Mouse (Mus musculus) hindbrain, embryonic 11.5 days (tissue): ENCODE data around the gene Eef2k. TPM values are rescaled to one million over a fixed set of nuclear protein-coding genes. Genes with fewer than 3 reads are reported as not detected.

Experiments
- ATAC-seq: fragments of 200-750 bp; cut with Nextera tagmentation; 2 replicates; pipeline ENCODE4 v1.8.0; 2017; ENCODE audit warnings: mild to moderate bottlenecking, moderate TSS enrichment, moderate library complexity; ENCODE audit not compliant: low FRiP score
- DNase-seq: peaks from one replicate; pipeline ENCODE4 v3.0.0-alpha.2; 2015; ENCODE audit warnings: low spot score
- H3K27ac ChIP-seq: fragments of 300-500 bp; sonication (generic); 2 replicates; pipeline ENCODE4 v1.5.1; 2014; ENCODE audit warnings: mild to moderate bottlenecking, low read depth, low read length
- H3K27me3 ChIP-seq: fragments of 300-500 bp; sonication (generic); 2 replicates; pipeline ENCODE4 v1.6.1; 2014; ENCODE audit warnings: mild to moderate bottlenecking, low read length, moderate library complexity, mixed read lengths; ENCODE audit not compliant: control insufficient read depth, insufficient read depth
- H3K36me3 ChIP-seq: fragments of 300-500 bp; sonication (generic); 2 replicates; pipeline ENCODE4 v1.6.1; 2014; ENCODE audit warnings: mild to moderate bottlenecking, low read length, moderate library complexity, mixed read lengths; ENCODE audit not compliant: control insufficient read depth, insufficient read depth
- H3K4me1 ChIP-seq: fragments of 300-500 bp; sonication (generic); replicated peaks from 2 replicates; pipeline ENCODE4 v1.6.1; 2014; ENCODE audit warnings: low read length, mixed read lengths; ENCODE audit not compliant: control insufficient read depth, insufficient read depth
- H3K4me2 ChIP-seq: fragments of 300-500 bp; sonication (generic); replicated peaks from 2 replicates; pipeline ENCODE4 v1.6.1; 2014; ENCODE audit warnings: mild to moderate bottlenecking, low read depth, low read length
- H3K4me3 ChIP-seq: fragments of 300-500 bp; sonication (generic); 2 replicates; pipeline ENCODE4 v1.5.1; 2014; ENCODE audit warnings: low read depth, low read length
- H3K9ac ChIP-seq: fragments of 300-500 bp; sonication (generic); 2 replicates; pipeline ENCODE4 v1.6.1; 2014; ENCODE audit warnings: low read depth, low read length
- H3K9me3 ChIP-seq: fragments of 300-500 bp; sonication (generic); 2 replicates; pipeline ENCODE4 v1.6.1; 2016; ENCODE audit warnings: low read length; ENCODE audit not compliant: control insufficient read depth
- WGBS: fragments of 180-500 bp; shearing (Covaris S2); extraction: QIAGEN DNeasy Blood & Tissue Kit; methylation state at CpG from one replicate; pipeline ENCODE4 v1.1.7; 2014; 5-methylcytosine and 5-hydroxymethylcytosine counted together
- polyA plus RNA-seq: library from polyadenylated mRNA; unstranded; fragments of >200 nt; fragmentation: Nextera tagmentation; extraction: Ambion mirVana; gene quantifications from 2 replicates; pipeline ENCODE4 v1.2.1, GENCODE M21; 2014

Eef2k gene
- 8.5 and 10.2 TPM in 2 replicates for polyA plus RNA-seq

DNA sequence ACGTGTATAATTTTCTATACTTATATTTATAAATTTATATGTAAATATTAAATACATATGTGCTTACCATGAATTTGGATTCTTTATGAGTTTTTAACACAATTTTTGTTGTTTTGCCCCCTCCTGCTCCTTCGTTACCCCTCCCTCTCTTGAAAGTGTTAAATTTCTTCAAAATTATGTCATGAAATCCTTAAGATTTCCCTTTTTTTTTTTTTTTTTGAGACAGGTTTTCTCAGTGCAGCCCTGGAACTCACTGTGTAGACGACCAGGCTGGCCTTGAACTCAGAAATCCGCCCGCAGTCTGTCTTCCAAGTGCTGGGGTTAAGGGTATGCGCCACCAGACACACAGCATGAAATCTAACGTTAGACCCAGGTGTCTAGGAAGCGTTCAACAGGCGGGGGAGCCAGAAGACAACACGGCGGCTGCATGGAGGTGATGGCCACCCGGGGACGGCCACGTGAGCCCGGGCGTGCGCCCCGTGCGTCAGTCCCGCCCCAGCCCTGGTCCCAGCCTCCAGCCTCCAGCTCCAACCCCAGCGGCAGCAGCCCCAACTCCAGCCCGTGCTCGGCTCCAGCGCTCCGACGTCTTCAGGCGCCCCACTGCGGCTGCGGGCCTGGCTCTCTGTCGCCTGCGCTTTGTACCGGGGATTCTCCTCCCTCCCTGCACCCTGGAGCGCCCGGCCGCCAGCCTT lies at the start of gene Eef2k:
Gene Eef2k, plus strand, starts transcription at position 487 of the 692 bp plus-strand sequence.
- peak within 1 kb of the TSS; percentile 67 for H3K4me3 ChIP-seq
- 0 out of 2 replicates have a peak, but pooled peaks cover 2% of the 10 kb centered on the region for H3K4me1 ChIP-seq
- H3K36me3 ChIP-seq, result no peaks in the 10 kb centered on the region
- H3K4me2 ChIP-seq, result peak within 1 kb of the TSS; percentile 94
- H3K27me3 ChIP-seq, result no peaks in the 10 kb centered on the region
- peak within 1 kb of the TSS; percentile 84 for H3K9ac ChIP-seq
- ATAC-seq (peak; percentile 94), DNase-seq (peak; percentile 87)
- peak within 1 kb of the TSS; percentile 85 for H3K27ac ChIP-seq
- no peaks in the 10 kb centered on the region for H3K9me3 ChIP-seq
- 5% methylated on average over 26 of the region's 35 CpGs for WGBS

DNA sequence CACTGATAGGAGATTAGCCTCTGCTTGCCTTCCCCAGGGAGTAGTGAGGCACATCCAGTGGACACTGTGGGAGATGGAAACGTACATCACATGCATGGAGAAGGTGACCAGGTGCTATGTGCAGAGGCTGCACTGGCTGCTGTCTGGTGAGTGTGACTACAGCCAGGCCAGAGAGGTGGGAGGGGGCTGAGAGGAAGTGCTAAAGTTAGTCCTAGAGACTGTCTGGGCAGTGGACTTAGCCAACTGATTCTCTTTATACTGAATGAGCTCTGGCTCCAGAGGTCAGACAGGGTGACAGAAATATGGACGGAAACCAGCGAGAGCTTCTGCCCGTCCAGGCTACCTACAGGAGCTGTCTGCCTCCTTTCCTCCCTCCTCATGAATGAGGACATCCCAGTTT lies 47.1 kb upstream of the Eef2k start:
- DNase-seq (no peak), ATAC-seq (no peak)
- no peaks in the 10 kb centered on the region for H3K4me1 ChIP-seq
- H3K27ac ChIP-seq, result no peak overlapping the region
- no peaks in the 10 kb centered on the region for H3K9me3 ChIP-seq
- no peak overlapping the region for H3K4me2 ChIP-seq
- no peaks in the 10 kb centered on the region for H3K36me3 ChIP-seq
- H3K4me3 ChIP-seq, result no peak overlapping the region
- no peaks in the 10 kb centered on the region for H3K27me3 ChIP-seq
- 85% methylated on average over 4 of the region's 4 CpGs for WGBS
- no peak overlapping the region for H3K9ac ChIP-seq

GRCm38 (mm10) chr7:120796369-120796768 lies 46.3 kb upstream of the Eef2k start:
- Histone ChIP-seq H3K27ac (no peak overlapping the region), H3K9me3 (no peaks in the 10 kb centered on the region), H3K9ac (no peak overlapping the region), H3K4me1 (no peaks in the 10 kb centered on the region), H3K36me3 (no peaks in the 10 kb centered on the region), H3K27me3 (no peaks in the 10 kb centered on the region), H3K4me3 (no peak overlapping the region), H3K4me2 (no peak overlapping the region)
- ATAC-seq, result no peak
- DNase-seq, result no peak
- WGBS, result 74% methylated on average over 3 of the region's 3 CpGs

DNA sequence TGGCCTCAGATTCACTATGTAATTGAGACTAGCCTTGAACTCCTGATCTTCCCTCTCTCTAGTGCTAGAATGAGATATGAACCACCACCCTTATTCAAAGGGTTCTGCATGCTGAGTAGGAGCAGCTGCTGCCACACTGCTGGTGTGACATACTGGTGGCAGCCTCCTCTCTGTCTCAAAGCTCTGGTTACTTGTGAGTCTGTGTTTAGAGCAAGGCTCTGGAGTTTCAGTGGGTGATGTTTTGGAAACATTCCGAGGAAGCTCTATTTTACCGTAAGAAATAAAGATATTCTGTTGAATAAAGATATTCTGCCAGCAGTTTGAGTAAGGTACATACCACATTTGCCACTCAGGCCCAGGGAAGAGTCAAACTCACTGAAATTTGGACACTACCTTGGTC lies 39.4 kb upstream of the Eef2k start:
- Histone ChIP-seq H3K4me2 (no peak overlapping the region), H3K27ac (no peak overlapping the region), H3K4me1 (no peaks in the 10 kb centered on the region), H3K9ac (no peak overlapping the region), H3K36me3 (no peaks in the 10 kb centered on the region), H3K27me3 (no peaks in the 10 kb centered on the region), H3K4me3 (no peak overlapping the region), H3K9me3 (no peaks in the 10 kb centered on the region)
- no peak for DNase-seq
- 86% methylated on average over 2 of the region's 2 CpGs for WGBS
- ATAC-seq, result no peak

DNA sequence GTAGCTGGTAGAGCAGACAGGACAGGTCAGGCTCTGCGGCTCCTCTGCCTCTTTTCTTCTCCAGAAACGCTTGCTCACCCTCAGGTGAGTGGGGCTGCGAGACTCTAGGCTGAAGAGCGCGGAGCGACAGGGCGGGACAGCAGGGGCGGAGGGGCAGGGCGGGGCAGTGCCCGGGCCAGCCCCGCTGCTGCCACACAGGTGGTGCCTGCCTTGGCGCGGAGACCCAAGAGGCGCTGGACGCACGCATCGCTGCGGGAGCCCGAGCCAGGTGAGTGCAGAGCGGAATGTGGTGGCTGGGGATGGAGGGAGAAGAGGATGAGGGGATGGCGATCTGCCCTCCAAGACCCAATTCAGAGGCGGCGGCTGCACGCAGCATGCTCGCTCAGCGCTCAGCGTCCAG lies 32.9 kb upstream of the Eef2k start:
- H3K4me1 ChIP-seq, result no peaks in the 10 kb centered on the region
- ATAC-seq (no peak), DNase-seq (peak; percentile 11)
- no peaks in the 10 kb centered on the region for H3K9me3 ChIP-seq
- 4% methylated on average over 25 of the region's 27 CpGs for WGBS
- H3K36me3 ChIP-seq, result no peaks in the 10 kb centered on the region
- no peaks in the 10 kb centered on the region for H3K27me3 ChIP-seq
- peak overlapping the region; percentile 4; the same call in 1 of the 2 replicates for H3K4me3 ChIP-seq
- H3K4me2 ChIP-seq, result peak overlapping the region; percentile 43
- no peak overlapping the region for H3K9ac ChIP-seq
- H3K27ac ChIP-seq, result no peak overlapping the region

GRCm38 (mm10) chr7:120811834-120812415 lies 30.7 kb upstream of the Eef2k start, which contains the start of gene Gm5737:
TSS of gene Gm5737 (plus strand) at chr7:120812365.
- ATAC-seq, result no peak
- Histone ChIP-seq H3K4me2 (no peak within 1 kb of the TSS), H3K9ac (no peak within 1 kb of the TSS), H3K27ac (no peak within 1 kb of the TSS), H3K36me3 (no peaks in the 10 kb centered on the region), H3K4me1 (no peaks in the 10 kb centered on the region), H3K9me3 (no peaks in the 10 kb centered on the region), H3K27me3 (no peaks in the 10 kb centered on the region), H3K4me3 (no peak within 1 kb of the TSS)
- WGBS, result 79% methylated on average over 6 of the region's 6 CpGs
- no peak for DNase-seq

GRCm38 (mm10) chr7:120817552-120817951 lies 25.1 kb upstream of the Eef2k start:
- H3K9me3 ChIP-seq, result no peaks in the 10 kb centered on the region
- 89% methylated on average over 6 of the region's 6 CpGs for WGBS
- no peaks in the 10 kb centered on the region for H3K36me3 ChIP-seq
- H3K9ac ChIP-seq, result no peak overlapping the region
- H3K27ac ChIP-seq, result no peak overlapping the region
- no peak for ATAC-seq
- H3K27me3 ChIP-seq, result no peaks in the 10 kb centered on the region
- H3K4me2 ChIP-seq, result no peak overlapping the region
- no peaks in the 10 kb centered on the region for H3K4me1 ChIP-seq
- no peak overlapping the region for H3K4me3 ChIP-seq
- no peak for DNase-seq

- H3K4me3 ChIP-seq, result no peak overlapping the region
- ATAC-seq (no peak), DNase-seq (no peak)
- WGBS, result 92% methylated on average over 4 of the region's 4 CpGs
- H3K27ac ChIP-seq, result no peak overlapping the region
- no peaks in the 10 kb centered on the region for H3K36me3 ChIP-seq
- no peaks in the 10 kb centered on the region for H3K27me3 ChIP-seq
- no peak overlapping the region for H3K4me2 ChIP-seq
- no peaks in the 10 kb centered on the region for H3K9me3 ChIP-seq
- no peaks in the 10 kb centered on the region for H3K4me1 ChIP-seq
- no peak overlapping the region for H3K9ac ChIP-seq
These were observed 23.2 kb upstream of the Eef2k start for GRCm38 (mm10) chr7:120819386-120819785.

DNA sequence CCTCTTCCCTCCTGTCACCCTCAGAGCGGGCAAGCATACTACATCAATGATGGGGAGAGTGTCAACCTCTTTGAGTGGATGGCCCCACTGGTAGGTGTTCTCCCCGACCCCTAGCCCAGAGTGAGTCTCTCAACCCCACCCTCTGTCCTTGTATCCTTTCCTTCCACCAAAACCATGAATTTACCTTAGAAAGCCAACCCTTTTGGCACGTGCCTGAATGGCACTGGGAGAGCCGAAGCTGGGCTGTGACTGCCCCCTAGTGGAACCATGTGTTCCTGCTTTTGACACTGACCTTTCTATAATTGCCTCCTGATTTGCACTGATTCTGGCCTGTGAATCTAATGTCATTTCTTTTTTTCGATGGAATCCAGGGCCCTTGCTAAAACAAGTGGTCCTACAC lies 19.4 kb upstream of the Eef2k start:
- H3K9me3 ChIP-seq, result no peaks in the 10 kb centered on the region
- no peaks in the 10 kb centered on the region for H3K4me1 ChIP-seq
- no peak overlapping the region for H3K4me2 ChIP-seq
- ATAC-seq (peak; percentile 45), DNase-seq (peak; percentile 79)
- H3K4me3 ChIP-seq, result no peak overlapping the region
- no peaks in the 10 kb centered on the region for H3K36me3 ChIP-seq
- no peak overlapping the region for H3K27ac ChIP-seq
- WGBS, result 23% methylated on average over 5 of the region's 5 CpGs
- H3K27me3 ChIP-seq, result no peaks in the 10 kb centered on the region
- no peak overlapping the region for H3K9ac ChIP-seq
